Mouse (Mus musculus) kidney, adult 2 months (tissue): ENCODE measurements around the gene Iqschfp. TPM values are rescaled to one million over a fixed set of nuclear protein-coding genes. Genes with fewer than 3 reads are reported as not detected.

Experiments
- DNase-seq: peaks from one replicate; pipeline ENCODE4 v3.0.0; 2021
- H3K27ac ChIP-seq: fragments of 200-500 bp; 2 replicates; pipeline ENCODE4 v1.5.1; 2012; ENCODE audit warnings: low read depth, low read length, control low read depth, inconsistent platforms; ENCODE audit not compliant: insufficient read depth
- H3K27me3 ChIP-seq: fragments of 200-500 bp; replicated peaks from 2 replicates; pipeline ENCODE4 v1.6.1; 2012; ENCODE audit warnings: mild to moderate bottlenecking, moderate library complexity, low read length, inconsistent platforms; ENCODE audit not compliant: control insufficient read depth, insufficient read depth
- H3K36me3 ChIP-seq: fragments of 200-500 bp; 2 replicates; pipeline ENCODE4 v1.6.1; 2012; ENCODE audit warnings: mild to moderate bottlenecking, moderate library complexity, low read length, inconsistent platforms; ENCODE audit not compliant: control insufficient read depth, insufficient read depth
- H3K4me1 ChIP-seq: fragments of 200-500 bp; 2 replicates; pipeline ENCODE4 v1.6.1; 2011; ENCODE audit warnings: low read length; ENCODE audit not compliant: control insufficient read depth, insufficient read depth
- H3K4me3 ChIP-seq: fragments of 200-500 bp; 2 replicates; pipeline ENCODE4 v1.5.1; 2011; ENCODE audit warnings: mild to moderate bottlenecking, low read depth, low read length, control low read depth; ENCODE audit not compliant: insufficient read depth
- CTCF ChIP-seq: fragments of 200-500 bp; conservative IDR thresholded peaks from 2 replicates; pipeline ENCODE4 v1.5.1; 2011; ENCODE audit warnings: low read depth, mild to moderate bottlenecking, control low read depth, low read length, moderate library complexity, mixed read lengths; ENCODE audit not compliant: insufficient read depth, insufficient read length
- POLR2A ChIP-seq: fragments of 200-500 bp; IDR thresholded peaks from one replicate; pipeline ENCODE4 v1.6.1; 2011; ENCODE audit warnings: low read depth, low read length, control low read depth
- WGBS: fragments of 180-500 bp; shearing (Covaris S2); methylation state at CpG from one replicate; pipeline ENCODE4 v1.1.7; 2018; 5-methylcytosine and 5-hydroxymethylcytosine counted together
- polyA plus RNA-seq: library from polyadenylated mRNA; depleted of rRNA; stranded (reverse); fragments of >200 nt; gene quantifications from 2 replicates; pipeline ENCODE4 v1.2.3, GENCODE M21; 2012

Iqschfp gene
- polyA plus RNA-seq, 1 experiment: not detected

GRCm38 (mm10) chr3:68568716-68569115 lies 676.7 kb downstream of the Iqschfp start:
- Histone ChIP-seq H3K27ac (no peak overlapping the region), H3K4me1 (no peaks in the 10 kb centered on the region), H3K36me3 (no peaks in the 10 kb centered on the region), H3K27me3 (no peaks in the 10 kb centered on the region), H3K4me3 (no peak overlapping the region)
- 71% methylated on average over 7 of the region's 7 CpGs for whole genome bisulfite sequencing
- DNase-seq: no peak
- TF ChIP-seq CTCF (no peak), POLR2A (no peak)

DNA sequence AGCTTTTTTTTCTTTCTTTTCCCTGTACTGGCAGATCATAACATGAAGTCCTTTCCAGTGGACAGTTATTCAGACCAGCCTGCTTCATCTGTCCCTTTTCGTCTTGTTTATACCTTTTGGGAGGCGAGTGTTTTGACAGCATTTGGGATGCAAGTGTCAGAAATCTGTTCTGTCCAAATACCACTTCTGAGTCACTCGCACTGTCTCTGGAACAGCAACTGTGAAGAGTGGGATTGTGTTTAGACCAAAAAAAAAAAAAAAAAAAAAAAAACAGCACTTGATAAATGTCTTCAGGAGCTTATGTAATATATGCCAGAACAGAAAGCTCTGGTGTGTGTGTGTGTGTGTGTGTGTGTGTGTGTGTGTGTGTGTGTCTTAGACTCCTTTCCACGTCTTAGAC lies 678.3 kb downstream of the Iqschfp start:
- no peak overlapping the region for H3K4me3 ChIP-seq
- no peaks in the 10 kb centered on the region for H3K27me3 ChIP-seq
- 79% methylated on average over 4 of the region's 4 CpGs for WGBS
- TF ChIP-seq CTCF (no peak), POLR2A (no peak)
- no peaks in the 10 kb centered on the region for H3K36me3 ChIP-seq
- no peak for DNase-seq
- H3K4me1 ChIP-seq: no peaks in the 10 kb centered on the region
- H3K27ac ChIP-seq: no peak overlapping the region

DNA sequence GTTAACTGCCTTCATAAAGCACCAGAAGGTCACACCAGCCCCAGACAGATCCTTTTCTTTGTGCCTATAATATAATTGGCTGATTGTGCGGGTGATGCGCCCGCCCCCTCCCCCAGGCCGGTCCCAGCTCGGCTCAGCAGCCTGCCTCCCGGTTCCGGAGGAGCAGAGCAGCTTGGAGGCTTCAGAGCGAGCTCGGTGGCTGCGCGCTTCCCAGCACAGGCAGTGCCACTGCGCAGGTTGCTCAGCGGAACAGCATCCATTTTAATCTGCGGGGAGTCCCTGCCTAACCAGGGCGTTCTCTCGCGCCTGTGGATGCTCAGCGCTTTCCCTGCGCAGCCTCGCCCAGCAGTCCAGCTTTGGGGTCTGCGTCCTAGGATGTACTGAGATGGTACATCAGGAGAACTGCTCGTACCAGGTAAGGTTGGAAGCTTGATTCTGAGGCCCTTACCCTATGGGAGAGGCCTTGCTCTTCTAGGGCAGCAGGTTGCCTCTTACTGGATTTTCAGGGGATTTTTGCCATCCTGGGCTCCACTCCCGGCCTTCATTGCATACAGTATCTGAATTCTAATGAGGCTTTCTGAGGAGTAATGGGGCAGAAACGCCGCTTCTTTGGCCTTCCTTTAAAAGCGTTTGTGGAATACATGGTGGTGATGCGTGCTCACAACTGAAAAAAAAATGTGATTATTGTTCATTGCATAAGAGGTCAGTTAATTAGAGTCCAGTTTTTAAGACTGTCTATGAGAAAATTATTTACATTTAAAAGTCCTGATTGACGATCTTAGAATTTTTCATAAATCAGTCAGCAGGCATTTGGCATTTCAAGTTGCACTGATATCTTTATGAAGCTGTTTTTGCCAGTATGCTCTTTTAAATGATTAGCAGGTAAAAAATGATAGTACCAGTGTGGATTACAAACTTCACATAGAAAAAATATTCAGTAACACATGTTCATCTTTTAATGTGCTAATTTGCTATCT lies 680.5 kb downstream of the Iqschfp start:
- Histone ChIP-seq H3K27ac (no peak overlapping the region), H3K36me3 (no peaks in the 10 kb centered on the region), H3K27me3 (no peaks in the 10 kb centered on the region), H3K4me1 (no peaks in the 10 kb centered on the region; the same call in 1 of the 2 replicates), H3K4me3 (peak overlapping the region; percentile 11; the same call in 1 of the 2 replicates)
- TF ChIP-seq POLR2A: no peak
- TF ChIP-seq CTCF: no peak
- 38% methylated on average over 28 of the region's 28 CpGs for WGBS
- no peak for DNase-seq

- no peak for TF ChIP-seq POLR2A
- TF ChIP-seq CTCF: no peak
- DNase-seq: no peak
- Histone ChIP-seq H3K27me3 (no peaks in the 10 kb centered on the region), H3K36me3 (no peaks in the 10 kb centered on the region), H3K4me1 (no peaks in the 10 kb centered on the region; the same call in 1 of the 2 replicates), H3K4me3 (no peak overlapping the region), H3K27ac (no peak overlapping the region)
- 65% methylated on average over 3 of the region's 3 CpGs for WGBS
These were observed 681.2 kb downstream of the Iqschfp start for GRCm38 (mm10) chr3:68573226-68573624.

GRCm38 (mm10) chr3:68574097-68574496 lies 682.1 kb downstream of the Iqschfp start:
- 60% methylated on average over 8 of the region's 8 CpGs for WGBS
- no peak for TF ChIP-seq POLR2A
- no peak for TF ChIP-seq CTCF
- no peak for DNase-seq
- Histone ChIP-seq H3K27ac (no peak overlapping the region), H3K27me3 (no peaks in the 10 kb centered on the region), H3K36me3 (no peaks in the 10 kb centered on the region), H3K4me1 (no peaks in the 10 kb centered on the region; the same call in 1 of the 2 replicates), H3K4me3 (no peak overlapping the region)

- no peak overlapping the region for H3K4me3 ChIP-seq
- no peak for DNase-seq
- WGBS: 82% methylated on average over 8 of the region's 8 CpGs
- no peaks in the 10 kb centered on the region for H3K27me3 ChIP-seq
- no peaks in the 10 kb centered on the region for H3K36me3 ChIP-seq
- H3K27ac ChIP-seq: no peak overlapping the region
- no peak for TF ChIP-seq POLR2A
- TF ChIP-seq CTCF: no peak
- no peaks in the 10 kb centered on the region; the same call in 1 of the 2 replicates for H3K4me1 ChIP-seq
These were observed 682.5 kb downstream of the Iqschfp start for GRCm38 (mm10) chr3:68574565-68574964.

- Histone ChIP-seq H3K27ac (no peak overlapping the region), H3K4me1 (no peaks in the 10 kb centered on the region; the same call in 1 of the 2 replicates), H3K27me3 (no peaks in the 10 kb centered on the region), H3K4me3 (no peak overlapping the region), H3K36me3 (no peaks in the 10 kb centered on the region)
- DNase-seq: no peak
- no peak for TF ChIP-seq CTCF
- no peak for TF ChIP-seq POLR2A
- WGBS: 65% methylated on average over 10 of the region's 10 CpGs
These were observed 683.8 kb downstream of the Iqschfp start for GRCm38 (mm10) chr3:68575636-68576340.
